Mouse (Mus musculus): ENCODE data around the gene Cope. TPM values are rescaled to one million over a fixed set of nuclear protein-coding genes. Genes with fewer than 3 reads are reported as not detected.
A peak's percentile ranks its signal among the peaks of the same experiment; 100 is the strongest.

Cope gene
- total and polyA plus RNA-seq, 2 experiments from 2014 or later = 159 to 286 TPM

DNA sequence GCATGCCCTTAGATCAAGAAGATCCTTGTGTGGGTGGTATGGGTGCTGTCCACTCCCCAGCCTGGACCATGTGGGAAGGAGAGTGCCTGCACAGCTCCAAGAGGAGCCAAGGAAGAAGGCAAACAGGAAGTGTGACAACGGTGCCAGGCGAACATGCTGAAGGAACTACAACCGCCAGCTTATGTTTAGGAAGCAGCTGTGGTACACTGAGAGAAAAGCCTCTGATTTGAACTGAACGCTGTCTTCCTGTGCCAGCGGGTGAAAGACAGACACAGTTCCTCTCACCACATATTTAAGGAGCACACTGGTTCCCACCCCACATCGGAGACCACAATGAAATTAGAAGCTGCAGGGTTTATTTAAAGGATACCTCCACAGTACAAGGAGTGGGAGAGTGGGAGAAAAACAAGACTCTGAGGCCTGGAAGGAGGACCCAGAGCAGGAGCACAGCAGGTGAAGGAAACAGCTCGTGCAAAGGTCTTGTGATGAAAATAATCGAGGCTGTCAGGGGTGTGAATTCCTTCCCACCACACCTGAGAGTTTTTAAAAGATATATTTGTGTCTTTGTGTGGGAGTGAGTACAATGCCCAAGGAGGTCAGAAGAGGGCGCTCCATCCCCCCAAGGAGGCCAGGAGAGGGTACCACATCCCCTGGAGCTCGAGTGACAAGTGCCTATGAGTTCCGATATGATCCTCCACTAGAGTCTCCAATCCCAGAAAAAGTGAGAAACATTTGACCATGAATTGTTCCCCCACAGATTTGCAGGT lies 33.3 kb upstream of the Cope start:
- H3K4me3 ChIP-seq (ENCODE audit: low read length) = no peak overlapping the region
- peak; percentile 52 for TF ChIP-seq CTCF (IDR thresholded peaks at IDR 0.05; ENCODE audit: low read depth)
- H3K36me3 ChIP-seq (ENCODE audit: insufficient read depth, low read length) = peaks cover 11% of the 10 kb centered on the region; the same call in 1 of the 2 replicates
- H3K27ac ChIP-seq = peak overlapping the region; percentile 45; the same call in 1 of the 2 replicates
- ATAC-seq = peak; percentile 18; the same call in 1 of the 2 replicates
- no peak overlapping the region for H3K9ac ChIP-seq (replicated peaks; ENCODE audit: low read length)
- 52% methylated on average over 11 of the region's 11 CpGs for WGBS
- no peaks in the 10 kb centered on the region for H3K9me3 ChIP-seq (ENCODE audit: low read length)
- no peaks in the 10 kb centered on the region for H3K27me3 ChIP-seq (ENCODE audit: insufficient read depth, low read length)
- H3K4me1 ChIP-seq (ENCODE audit: insufficient read depth, low read length) = no peaks in the 10 kb centered on the region
- peak; percentile 18 for DNase-seq (ENCODE audit: low spot score)
- no peak overlapping the region for H3K4me2 ChIP-seq (ENCODE audit: low read depth, low read length)

DNA sequence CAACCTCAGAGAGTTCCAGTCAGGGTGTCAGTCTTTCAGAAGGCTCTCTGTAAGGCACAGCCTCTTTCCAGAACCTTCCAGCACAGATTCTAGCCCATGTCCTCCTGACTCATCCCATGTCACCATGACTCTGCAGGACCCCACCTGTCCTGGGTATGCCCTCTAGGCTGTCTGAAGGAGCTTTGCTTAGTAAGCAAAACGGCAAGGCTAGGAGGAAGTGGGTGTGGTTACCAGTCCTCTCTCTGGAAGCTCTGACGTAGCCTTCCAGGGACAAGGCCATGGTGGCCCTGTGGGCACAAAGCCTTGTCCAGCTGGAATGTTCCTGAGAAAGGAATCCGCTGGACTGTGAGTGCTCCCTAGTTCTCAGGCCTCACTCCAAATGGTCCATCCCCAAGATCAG lies 29.4 kb upstream of the Cope start:
- H3K4me2 ChIP-seq (ENCODE audit: low read depth, low read length) = no peak overlapping the region
- H3K27me3 ChIP-seq (ENCODE audit: insufficient read depth, low read length) = no peaks in the 10 kb centered on the region
- DNase-seq (ENCODE audit: low spot score) (no peak), ATAC-seq (no peak)
- no peaks in the 10 kb centered on the region for H3K9me3 ChIP-seq (ENCODE audit: low read length)
- H3K9ac ChIP-seq (replicated peaks; ENCODE audit: low read length) = no peak overlapping the region
- no peak overlapping the region for H3K4me3 ChIP-seq (ENCODE audit: low read length)
- H3K36me3 ChIP-seq (ENCODE audit: insufficient read depth, low read length) = no peaks in the 10 kb centered on the region
- TF ChIP-seq CTCF (IDR thresholded peaks at IDR 0.05; ENCODE audit: low read depth) = no peak
- H3K27ac ChIP-seq = no peak overlapping the region
- no peaks in the 10 kb centered on the region for H3K4me1 ChIP-seq (ENCODE audit: insufficient read depth, low read length)
- 60% methylated on average over 3 of the region's 3 CpGs for WGBS

GRCm38 (mm10) chr8:70274350-70274749 lies 28.0 kb upstream of the Cope start:
- no peak for TF ChIP-seq CTCF (IDR thresholded peaks at IDR 0.05; ENCODE audit: low read depth)

DNA sequence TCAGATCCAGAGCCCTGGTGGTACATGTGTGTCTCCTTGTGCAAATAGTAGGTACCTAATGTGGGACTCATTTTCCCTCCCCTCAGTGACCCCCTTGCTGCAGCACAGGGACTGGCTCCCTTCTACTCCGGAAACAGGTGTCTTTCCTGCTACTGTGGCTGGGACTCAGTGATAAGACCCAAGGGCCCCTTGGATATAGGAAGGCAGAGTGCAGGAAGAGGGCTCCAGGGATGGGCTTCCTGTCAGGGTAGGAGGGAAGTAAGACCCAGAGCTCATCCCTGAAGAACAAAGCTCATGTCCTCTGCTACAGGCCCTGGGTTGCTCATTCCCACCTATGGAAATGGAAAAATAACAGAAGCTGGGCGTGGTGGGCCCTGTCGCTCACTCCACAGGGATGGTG lies 25.8 kb upstream of the Cope start:
- TF ChIP-seq CTCF (IDR thresholded peaks at IDR 0.05; ENCODE audit: low read depth) = no peak
- Histone ChIP-seq H3K4me1 (ENCODE audit: insufficient read depth, low read length) (no peaks in the 10 kb centered on the region), H3K27ac (no peak overlapping the region), H3K9ac (replicated peaks; ENCODE audit: low read length) (no peak overlapping the region), H3K9me3 (ENCODE audit: low read length) (no peaks in the 10 kb centered on the region), H3K4me3 (ENCODE audit: low read length) (no peak overlapping the region), H3K27me3 (ENCODE audit: insufficient read depth, low read length) (no peaks in the 10 kb centered on the region), H3K36me3 (ENCODE audit: insufficient read depth, low read length) (no peaks in the 10 kb centered on the region), H3K4me2 (ENCODE audit: low read depth, low read length) (no peak overlapping the region)
- no peak for DNase-seq (ENCODE audit: low spot score)
- 92% methylated on average over 3 of the region's 3 CpGs for WGBS
- no peak for ATAC-seq

More at GRCm38 (mm10) chr8:70274350-70274749, 28.0 kb upstream of the Cope start:
- no peaks in the 10 kb centered on the region for H3K9me3 ChIP-seq (ENCODE audit: low read length)
- H3K27ac ChIP-seq = no peak overlapping the region
- no peak overlapping the region for H3K4me2 ChIP-seq (ENCODE audit: low read depth, low read length)
- H3K4me1 ChIP-seq (ENCODE audit: insufficient read depth, low read length) = no peaks in the 10 kb centered on the region
- H3K36me3 ChIP-seq (ENCODE audit: insufficient read depth, low read length) = no peaks in the 10 kb centered on the region
- ATAC-seq = no peak
- no peak for DNase-seq (ENCODE audit: low spot score)
- no peak overlapping the region for H3K4me3 ChIP-seq (ENCODE audit: low read length)
- no peaks in the 10 kb centered on the region for H3K27me3 ChIP-seq (ENCODE audit: insufficient read depth, low read length)
- no peak overlapping the region for H3K9ac ChIP-seq (replicated peaks; ENCODE audit: low read length)

GRCm38 (mm10) chr8:70278175-70278574 lies 24.1 kb upstream of the Cope start:
- Histone ChIP-seq H3K27me3 (ENCODE audit: insufficient read depth, low read length) (no peaks in the 10 kb centered on the region), H3K4me1 (ENCODE audit: insufficient read depth, low read length) (no peaks in the 10 kb centered on the region), H3K27ac (peak overlapping the region; percentile 0; the same call in 1 of the 2 replicates), H3K9ac (replicated peaks; ENCODE audit: low read length) (0 out of 2 replicates have a peak overlapping the region, but pooled peaks have one; percentile 9), H3K4me3 (ENCODE audit: low read length) (no peak overlapping the region), H3K36me3 (ENCODE audit: insufficient read depth, low read length) (no peaks in the 10 kb centered on the region), H3K9me3 (ENCODE audit: low read length) (no peaks in the 10 kb centered on the region), H3K4me2 (ENCODE audit: low read depth, low read length) (no peak overlapping the region)
- WGBS = 50% methylated on average over 15 of the region's 15 CpGs
- TF ChIP-seq CTCF (IDR thresholded peaks at IDR 0.05; ENCODE audit: low read depth) = no peak
- ATAC-seq (no peak), DNase-seq (ENCODE audit: low spot score) (no peak)

GRCm38 (mm10) chr8:70279266-70279665 lies 23.1 kb upstream of the Cope start:
- 78% methylated on average over 8 of the region's 8 CpGs for WGBS
- no peak for DNase-seq (ENCODE audit: low spot score)
- Histone ChIP-seq H3K27ac (no peak overlapping the region), H3K9me3 (ENCODE audit: low read length) (no peaks in the 10 kb centered on the region), H3K4me2 (ENCODE audit: low read depth, low read length) (no peak overlapping the region), H3K27me3 (ENCODE audit: insufficient read depth, low read length) (no peaks in the 10 kb centered on the region), H3K9ac (replicated peaks; ENCODE audit: low read length) (no peak overlapping the region), H3K4me3 (ENCODE audit: low read length) (no peak overlapping the region), H3K36me3 (ENCODE audit: insufficient read depth, low read length) (no peaks in the 10 kb centered on the region), H3K4me1 (ENCODE audit: insufficient read depth, low read length) (no peaks in the 10 kb centered on the region)
- no peak for ATAC-seq
- no peak for TF ChIP-seq CTCF (IDR thresholded peaks at IDR 0.05; ENCODE audit: low read depth)

DNA sequence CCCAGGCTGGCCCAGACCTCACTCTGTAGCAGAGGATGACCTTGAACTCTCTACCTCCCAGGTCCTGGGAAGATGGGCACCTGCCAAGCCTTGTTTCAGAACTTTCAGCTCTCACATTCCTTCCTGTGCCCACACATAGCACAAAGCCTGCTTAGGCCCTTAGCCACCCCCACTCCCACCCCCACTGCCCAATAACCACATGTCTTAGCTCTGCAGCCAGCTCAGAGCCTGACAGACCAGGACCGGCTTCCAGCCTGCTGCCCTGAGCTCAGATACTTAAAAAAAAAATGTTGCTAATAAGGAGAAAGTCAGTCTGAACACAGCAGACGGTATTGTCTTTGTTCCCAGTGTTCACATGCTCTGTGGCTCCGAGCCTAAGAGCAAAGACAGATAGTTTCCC lies 21.3 kb upstream of the Cope start:
- no peak for DNase-seq (ENCODE audit: low spot score)
- no peaks in the 10 kb centered on the region for H3K27me3 ChIP-seq (ENCODE audit: insufficient read depth, low read length)
- no peak overlapping the region for H3K4me2 ChIP-seq (ENCODE audit: low read depth, low read length)
- no peaks in the 10 kb centered on the region for H3K4me1 ChIP-seq (ENCODE audit: insufficient read depth, low read length)
- H3K4me3 ChIP-seq (ENCODE audit: low read length) = no peak overlapping the region
- peaks cover 5% of the 10 kb centered on the region; the same call in 1 of the 2 replicates for H3K36me3 ChIP-seq (ENCODE audit: insufficient read depth, low read length)
- H3K27ac ChIP-seq = no peak overlapping the region; the same call in 1 of the 2 replicates
- no peak for TF ChIP-seq CTCF (IDR thresholded peaks at IDR 0.05; ENCODE audit: low read depth)
- 37% methylated on average over 3 of the region's 3 CpGs for WGBS
- no peaks in the 10 kb centered on the region for H3K9me3 ChIP-seq (ENCODE audit: low read length)
- ATAC-seq = no peak
- H3K9ac ChIP-seq (replicated peaks; ENCODE audit: low read length) = no peak overlapping the region

Data from hindbrain, postnatal 0 days (tissue).